Mouse (Mus musculus): ENCODE data around the gene Lipa. TPM values are rescaled to one million over a fixed set of nuclear protein-coding genes. Genes with fewer than 3 reads are reported as not detected.

Lipa gene
- total and polyA plus RNA-seq, 3 experiments = 19.3 to 63.4 (median 38.1) TPM

DNA sequence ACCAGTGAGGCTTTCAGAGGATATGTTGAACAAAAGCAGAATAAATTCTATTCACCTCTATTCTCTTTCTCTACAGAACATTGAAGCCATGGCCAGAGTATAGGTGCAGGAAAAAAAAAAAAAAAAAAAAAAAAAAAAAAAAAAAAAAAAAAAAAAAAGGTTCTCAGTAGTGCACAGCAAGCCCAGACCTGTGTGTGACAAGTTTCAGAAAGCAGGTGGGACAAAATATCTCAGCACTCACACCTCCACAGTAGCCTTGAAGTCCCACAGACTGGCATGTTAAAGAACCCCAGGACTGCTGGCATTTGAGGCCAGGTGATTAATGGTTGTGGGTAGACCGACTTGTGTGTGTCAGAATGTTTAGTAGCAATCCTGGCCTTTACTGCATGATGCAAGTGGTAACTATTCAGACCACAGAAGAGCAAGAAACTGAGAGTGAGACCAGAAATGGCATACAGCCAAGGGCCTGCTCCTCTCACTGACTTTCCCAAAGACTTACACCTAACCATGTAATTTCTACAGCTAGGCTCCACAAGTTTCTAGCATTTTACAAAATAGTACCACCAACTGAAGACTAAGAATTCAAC lies 76.4 kb downstream of the Lipa start:
- H3K9me3 ChIP-seq (replicated peaks; ENCODE audit: low read length) = no peaks in the 10 kb centered on the region
- TF ChIP-seq PAX5 (IDR thresholded peaks at IDR 0.05; ENCODE audit: low read length) = no peak
- peak; percentile 55; the same call in 1 of the 2 replicates for TF ChIP-seq IRF4 (IDR thresholded peaks at IDR 0.05; ENCODE audit: low read depth, low read length)
- 0 out of 2 replicates have a peak, but pooled peaks have one; percentile 64 for TF ChIP-seq CHD1 (IDR thresholded peaks at IDR 0.05; ENCODE audit: low read depth, low read length)
- TF ChIP-seq MAFK (IDR thresholded peaks at IDR 0.05; ENCODE audit: insufficient replicate concordance, low read length) = 0 out of 2 replicates have a peak, but pooled peaks have one; percentile 22
- 0 out of 2 replicates have a peak, but pooled peaks have one; percentile 26 for TF ChIP-seq EP300 (IDR thresholded peaks at IDR 0.05; ENCODE audit: low read length)
- TF ChIP-seq TBP (conservative IDR thresholded peaks at IDR 0.05; ENCODE audit: low read depth, low read length) = peak; percentile 63; the same call in 1 of the 2 replicates
- TF ChIP-seq ZNF384 (IDR thresholded peaks at IDR 0.05; ENCODE audit: low read depth, low read length) = peak; percentile 98
- no peak for TF ChIP-seq BHLHE40 (IDR thresholded peaks at IDR 0.05; ENCODE audit: low read depth, low read length)
- no peaks in the 10 kb centered on the region for H3K27me3 ChIP-seq (replicated peaks)
- H3K4me2 ChIP-seq (ENCODE audit: insufficient read depth, low read depth, poor library complexity, severe bottlenecking) = no peak overlapping the region; the same call in 1 of the 2 replicates
- in situ Hi-C loops (cut with MboI; ENCODE audit: low pct_ligation_motif_present, low pct_unique_long_range_greater_than_20kb, low sequenced_read_pairs) = no loop called here
- DNase-seq (ENCODE audit: extremely low read depth) = no peak
- no peak overlapping the region for H3K9ac ChIP-seq (ENCODE audit: insufficient read depth, low read depth)
- dilution Hi-C loops (cut with MboI; ENCODE audit: extremely low pct_ligation_motif_present, extremely low pct_unique_long_range_greater_than_20kb, low sequenced_read_pairs) = no loop called here
- peaks cover 13 to 18% of the 10 kb centered on the region in 2 experiments for H3K4me1 ChIP-seq (ENCODE audit: control insufficient read depth in 1 of 2, insufficient read depth in 2 of 2)
- no peaks in the 10 kb centered on the region for H3K79me2 ChIP-seq (replicated peaks; ENCODE audit: control insufficient read depth, extremely low read depth, insufficient read depth, poor library complexity, severe bottlenecking)
- H3K4me3 ChIP-seq (replicated peaks in 1 of 3; ENCODE audit: low read depth in 2 of 3, low read length in 2 of 3, poor library complexity in 1 of 3) = no peak overlapping the region
- H3K27ac ChIP-seq (ENCODE audit: insufficient read depth, low read depth) = no peak overlapping the region
- no peaks in the 10 kb centered on the region for H3K36me3 ChIP-seq (replicated peaks in 1 of 2; ENCODE audit: control insufficient read depth in 1 of 2, insufficient read depth in 1 of 2, low read length in 1 of 2)

DNA sequence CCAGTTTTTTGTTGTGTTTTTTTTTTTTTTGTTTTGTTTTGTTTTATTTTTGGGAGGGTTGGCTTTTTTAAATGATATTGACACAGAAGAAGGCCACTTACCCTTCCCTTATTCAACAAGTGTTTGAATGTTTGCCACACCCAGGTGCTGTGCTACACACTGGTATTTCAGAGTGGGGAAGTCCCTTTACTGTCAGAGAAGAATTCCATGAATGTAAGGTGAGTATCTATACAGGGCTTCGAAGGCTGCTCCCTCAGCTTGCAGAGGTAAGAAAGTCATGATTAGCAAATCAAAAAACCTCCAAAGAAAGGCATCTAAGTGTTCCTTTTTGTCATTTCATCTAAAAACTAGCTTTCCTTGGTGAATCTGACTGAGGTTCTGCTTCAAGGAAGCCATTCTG lies 78.4 kb downstream of the Lipa start:
- Histone ChIP-seq H3K27me3 (replicated peaks) (no peaks in the 10 kb centered on the region), H3K79me2 (replicated peaks; ENCODE audit: control insufficient read depth, extremely low read depth, insufficient read depth, poor library complexity, severe bottlenecking) (no peaks in the 10 kb centered on the region), H3K36me3 (replicated peaks in 1 of 2; ENCODE audit: control insufficient read depth in 1 of 2, insufficient read depth in 1 of 2, low read length in 1 of 2) (no peaks in the 10 kb centered on the region), H3K4me3 (replicated peaks in 1 of 3; ENCODE audit: low read depth in 2 of 3, low read length in 2 of 3, poor library complexity in 1 of 3) (no peak overlapping the region), H3K4me1 (ENCODE audit: control insufficient read depth in 1 of 2, insufficient read depth in 2 of 2) (peaks cover 13 to 18% of the 10 kb centered on the region in 2 experiments), H3K9ac (ENCODE audit: insufficient read depth, low read depth) (no peak overlapping the region), H3K4me2 (ENCODE audit: insufficient read depth, low read depth, poor library complexity, severe bottlenecking) (no peak overlapping the region), H3K27ac (ENCODE audit: insufficient read depth, low read depth) (no peak overlapping the region), H3K9me3 (replicated peaks; ENCODE audit: low read length) (no peaks in the 10 kb centered on the region)
- dilution Hi-C loops (cut with MboI; ENCODE audit: extremely low pct_ligation_motif_present, extremely low pct_unique_long_range_greater_than_20kb, low sequenced_read_pairs) (no loop called here), in situ Hi-C loops (cut with MboI; ENCODE audit: low pct_ligation_motif_present, low pct_unique_long_range_greater_than_20kb, low sequenced_read_pairs) (no loop called here)
- TF ChIP-seq USF2 (conservative IDR thresholded peaks at IDR 0.05; ENCODE audit: low read depth, low read length) (no peak), JUND (conservative IDR thresholded peaks at IDR 0.05; ENCODE audit: low read depth, low read length) (no peak), ETS1 (conservative IDR thresholded peaks at IDR 0.05; ENCODE audit: low read depth, low read length) (no peak), GABPA (IDR thresholded peaks at IDR 0.05; ENCODE audit: insufficient replicate concordance, low read depth, low read length) (no peak)
- DNase-seq (ENCODE audit: extremely low read depth) = no peak
